9 mouse cellular contexts compared by ENCODE assay signal in genomic region chr10:81500032-81500431, GRCm38 (mm10). TPM values are rescaled to one million over a fixed set of nuclear protein-coding genes. Genes with fewer than 3 reads are reported as not detected.
DNase-seq lines count a peak whose midpoint lies in the region; ATAC-seq and TF ChIP-seq lines count a peak whose summit lies in the region.
"Had no signal": no experiment of that assay in that cellular context is flagged by ENCODE, and none has a peak within 500 bp of the region (broad histone marks: within the 10 kb centered on the region; RNA-seq: fewer than 3 reads in every experiment).

Gene S1pr4, minus strand, starts transcription at chr10:81500132.

- peaks cover 2% of the 10 kb centered on the region; the same call in 1 of the 2 replicates for H3K9me3 ChIP-seq in E14TG2a.4 (ENCODE audit: low read length)
- H3K9me3 ChIP-seq in G1E (replicated peaks): 0 out of 2 replicates have a peak, but pooled peaks cover 2% of the 10 kb centered on the region
- H3K9me3 ChIP-seq in liver, embryonic 12.5 days (replicated peaks): no peaks in the 10 kb centered on the region

- H3K27me3 ChIP-seq in E14TG2a.4 (ENCODE audit: insufficient read depth, low read length): no peaks in the 10 kb centered on the region
- H3K27me3 ChIP-seq in G1E (ENCODE audit: insufficient read depth, low read length): no peaks in the 10 kb centered on the region
- H3K27me3 ChIP-seq in liver, embryonic 12.5 days (replicated peaks): peaks cover 11% of the 10 kb centered on the region; the same call in 1 of the 2 replicates

- ATAC-seq in G1E (ENCODE audit: extremely low read depth, insufficient number of reproducible peaks, low FRiP score, poor library complexity, severe bottlenecking): no peak
- no peak for ATAC-seq in liver, embryonic 12.5 days
- ATAC-seq: Patski had no signal

- peak within 1 kb of the TSS; percentile 64 for H3K9ac ChIP-seq in liver, embryonic 12.5 days

- H3K4me1 ChIP-seq in E14TG2a.4 (replicated peaks; ENCODE audit: low read depth, low read length) (peaks cover 70% of the 10 kb centered on the region), G1E (ENCODE audit: insufficient read depth, low read depth, low read length) (peaks cover 67% of the 10 kb centered on the region)
- peaks cover 54% of the 10 kb centered on the region for H3K4me1 ChIP-seq in liver, embryonic 12.5 days

- H3K4me3 ChIP-seq in layer of hippocampus, adult 2 months: peak within 1 kb of the TSS; percentile 8; the same call in 1 of the 2 replicates
- peak within 1 kb of the TSS; percentile 74 for H3K4me3 ChIP-seq in E14TG2a.4 (replicated peaks; ENCODE audit: low read length)
- peak within 1 kb of the TSS; percentile 97; the same call in 1 of the 2 replicates for H3K4me3 ChIP-seq in G1E (ENCODE audit: low read depth, low read length)
- H3K4me3 ChIP-seq in liver, embryonic 12.5 days: peak within 1 kb of the TSS; percentile 73

- TF ChIP-seq CTCF in layer of hippocampus, adult 2 months (conservative IDR thresholded peaks at IDR 0.05): no peak
- TF ChIP-seq CTCF in E14TG2a.4 (conservative IDR thresholded peaks at IDR 0.05; ENCODE audit: low read length) (no peak), G1E (IDR thresholded peaks at IDR 0.05; ENCODE audit: low read depth, low read length) (no peak)

- peaks cover 41% of the 10 kb centered on the region for H3K36me3 ChIP-seq in E14TG2a.4 (ENCODE audit: insufficient read depth, low read length)
- H3K36me3 ChIP-seq in G1E (replicated peaks): peaks cover 60% of the 10 kb centered on the region
- no peaks in the 10 kb centered on the region for H3K36me3 ChIP-seq in liver, embryonic 12.5 days

- WGBS in liver, embryonic 12.5 days (ENCODE audit: insufficient replicate concordance): 62% methylated on average over 3 of the region's 3 CpGs

- peak in 1 of 2 experiments; percentile 7 for DNase-seq in layer of hippocampus, adult 2 months (ENCODE audit: low spot score in 2 of 2)
- DNase-seq in layer of hippocampus, adult 18-20 months (ENCODE audit: low spot score in 2 of 2): no peak
- DNase-seq in G1E (ENCODE audit: low spot score): no peak
- DNase-seq in testis, postnatal 14 days (ENCODE audit: low spot score): no peak
- no peak for DNase-seq in Muller cell, postnatal 12 days (ENCODE audit: inconsistent ontology term)
- DNase-seq: gastrocnemius, postnatal 10 days had no signal

- H3K27ac ChIP-seq in layer of hippocampus, adult 2 months: peak within 1 kb of the TSS; percentile 57; the same call in 1 of the 2 replicates
- H3K27ac ChIP-seq in liver, embryonic 12.5 days: peak within 1 kb of the TSS; percentile 74

- H3K4me2 ChIP-seq in liver, embryonic 12.5 days: peak within 1 kb of the TSS; percentile 96

RNA-seq across cellular contexts. Expression of gene S1pr4, which starts in this region (rescaled TPM):
- total RNA-seq in layer of hippocampus, adult 2 months (2021): under 1 TPM; 0.39 to 0.95 TPM
- under 1 TPM; 0.53 to 0.94 TPM for total RNA-seq in layer of hippocampus, adult 18-20 months (2021)
- not detected in 2 replicates for total RNA-seq in G1E (2014; fragmentation: Nextera tagmentation)
- total RNA-seq in G1E (2017): 1.6 and 1.9 TPM in 2 replicates
- polyA plus RNA-seq in G1E (2012): 0.75 and 1.00 TPM in 2 replicates
- 3.1 and 3.3 TPM in 2 replicates for polyA plus RNA-seq in liver, embryonic 12.5 days (2016; fragmentation: Nextera tagmentation; extraction: Ambion mirVana)

Comparison
In these comparisons a context has a peak if more than half of its experiments do, and no peak if none do; other contexts are left out.
1. H3K4me3 ChIP-seq: peak in every context shown above with its lines; median percentile 97 in G1E; 74 in E14TG2a.4; 73 in liver, embryonic 12.5 days; 8 in layer of hippocampus, adult 2 months.